Mouse (Mus musculus) midbrain, postnatal 0 days (tissue): ENCODE measurements around the gene Tmem63a. TPM values are rescaled to one million over a fixed set of nuclear protein-coding genes. Genes with fewer than 3 reads are reported as not detected.

Source experiments
- ATAC-seq: fragments of 200-750 bp; cut with Nextera tagmentation; 2 replicates; pipeline ENCODE4 v1.8.0; 2017; ENCODE audit warnings: moderate number of reproducible peaks, mild to moderate bottlenecking, moderate TSS enrichment, moderate library complexity; ENCODE audit not compliant: low FRiP score
- DNase-seq: peaks from one replicate; pipeline ENCODE4 v3.0.0-alpha.2; 2015; ENCODE audit warnings: low spot score
- H3K27ac ChIP-seq: fragments of 300-500 bp; sonication (generic); 2 replicates; pipeline ENCODE4 v1.5.1; 2014; ENCODE audit warnings: low read depth, mild to moderate bottlenecking, low read length, mixed read lengths
- H3K27me3 ChIP-seq: fragments of 300-500 bp; sonication (generic); 2 replicates; pipeline ENCODE4 v1.6.1; 2014; ENCODE audit warnings: low read length, control low read depth, mixed read lengths; ENCODE audit not compliant: insufficient read depth
- H3K36me3 ChIP-seq: fragments of 300-500 bp; sonication (generic); 2 replicates; pipeline ENCODE4 v1.6.1; 2014; ENCODE audit warnings: low read length, control low read depth, mixed read lengths; ENCODE audit not compliant: insufficient read depth
- H3K4me1 ChIP-seq: fragments of 300-500 bp; sonication (generic); 2 replicates; pipeline ENCODE4 v1.6.1; 2014; ENCODE audit warnings: mild to moderate bottlenecking, control low read depth, antibody characterized with exemption, low read length, mixed read lengths; ENCODE audit not compliant: insufficient read depth
- H3K4me2 ChIP-seq: fragments of 300-500 bp; sonication (generic); 2 replicates; pipeline ENCODE4 v1.6.1; 2014; ENCODE audit warnings: low read depth, mild to moderate bottlenecking, low read length, mixed read lengths; ENCODE audit not compliant: poor library complexity, severe bottlenecking
- H3K4me3 ChIP-seq: fragments of 300-500 bp; sonication (generic); 2 replicates; pipeline ENCODE4 v1.5.1; 2014; ENCODE audit warnings: low read depth, mild to moderate bottlenecking, low read length, moderate library complexity
- H3K9ac ChIP-seq: fragments of 300-500 bp; sonication (generic); replicated peaks from 2 replicates; pipeline ENCODE4 v1.6.1; 2014; ENCODE audit warnings: mild to moderate bottlenecking, low read length, moderate library complexity, mixed read lengths; ENCODE audit not compliant: poor library complexity, severe bottlenecking
- H3K9me3 ChIP-seq: fragments of 300-500 bp; sonication (generic); 2 replicates; pipeline ENCODE4 v1.6.1; 2016; ENCODE audit warnings: low read length, control low read depth
- CTCF ChIP-seq: IDR thresholded peaks from 2 replicates; pipeline ENCODE4 v1.5.1; 2016; ENCODE audit warnings: antibody characterized with exemption, mild to moderate bottlenecking
- WGBS: fragments of 180-500 bp; shearing (Covaris S2); extraction: QIAGEN DNeasy Blood & Tissue Kit; methylation state at CpG from one replicate; pipeline ENCODE4 v1.1.7; 2014; 5-methylcytosine and 5-hydroxymethylcytosine counted together
- polyA plus RNA-seq: library from polyadenylated mRNA; unstranded; fragments of >200 nt; fragmentation: Nextera tagmentation; extraction: Ambion mirVana; gene quantifications from 2 replicates; pipeline ENCODE4 v1.2.1, GENCODE M21; 2015
- total RNA-seq: library from RNA; depleted of rRNA; stranded (reverse); fragments of >200 nt; gene quantifications from 2 replicates; pipeline ENCODE4 v1.2.3, GENCODE M21; 2014

Tmem63a gene
- total and polyA plus RNA-seq, 2 experiments from 2014 or later = 1.3 to 6.4 TPM

DNA sequence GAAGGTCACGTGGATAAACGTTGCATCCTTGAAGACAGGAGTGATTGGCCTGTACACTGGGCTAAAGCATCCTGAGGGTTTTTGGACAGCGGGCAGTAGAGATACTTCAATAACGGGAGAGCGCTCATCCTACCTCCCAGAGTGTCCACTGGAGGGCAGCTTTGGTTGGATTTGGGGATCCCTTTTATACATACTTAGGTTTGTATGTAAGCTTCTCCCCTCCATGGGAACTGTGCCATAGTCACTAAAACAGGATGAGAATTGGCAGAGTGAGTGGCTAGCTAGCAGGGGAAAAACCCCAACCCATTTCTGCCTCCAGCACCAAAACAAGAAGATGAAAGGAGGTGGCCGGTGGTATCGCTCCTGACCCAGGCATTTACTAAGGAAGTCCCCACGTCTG, 31.0 kb upstream of the Tmem63a start:
- no peaks in the 10 kb centered on the region for H3K27me3 ChIP-seq
- H3K4me2 ChIP-seq = no peak overlapping the region
- H3K36me3 ChIP-seq = peaks cover 11% of the 10 kb centered on the region
- no peaks in the 10 kb centered on the region for H3K4me1 ChIP-seq
- H3K9ac ChIP-seq = no peak overlapping the region
- no peak overlapping the region for H3K27ac ChIP-seq
- TF ChIP-seq CTCF = peak; percentile 56
- 46% methylated on average over 8 of the region's 8 CpGs for WGBS
- ATAC-seq (no peak), DNase-seq (peak; percentile 54)
- H3K4me3 ChIP-seq = no peak overlapping the region
- H3K9me3 ChIP-seq = no peaks in the 10 kb centered on the region

DNA sequence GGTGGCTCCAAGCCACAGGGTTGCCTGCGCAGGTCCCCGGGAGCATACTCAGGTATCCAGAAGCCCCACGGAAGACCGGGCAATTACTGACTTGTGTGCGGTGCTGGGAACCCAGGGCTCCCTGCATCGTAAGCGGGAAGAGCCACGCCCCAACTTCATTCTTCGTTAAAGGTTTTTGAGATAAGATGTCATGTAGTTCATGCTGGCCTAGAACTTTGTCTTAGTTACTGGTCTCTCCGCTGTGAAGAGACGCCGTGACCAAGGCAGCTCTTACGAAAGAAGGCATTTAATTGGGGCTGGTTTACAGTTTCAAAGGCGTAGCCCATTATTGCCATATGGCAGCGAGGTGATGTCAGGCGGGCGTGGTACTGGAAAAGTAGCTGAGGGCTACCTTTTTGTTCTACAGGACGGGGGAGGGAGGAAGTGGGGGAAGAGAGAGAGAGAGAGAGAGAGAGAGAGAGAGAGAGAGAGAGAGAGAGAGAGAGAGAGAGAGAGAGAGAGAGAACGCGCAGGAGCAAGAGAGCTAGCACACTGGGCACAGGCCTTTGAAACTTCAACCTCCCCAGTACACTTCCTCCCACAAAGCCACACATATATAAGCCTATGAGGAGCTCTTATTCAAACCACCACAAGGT, 30.4 kb upstream of the Tmem63a start:
- no peak for DNase-seq
- H3K4me1 ChIP-seq = no peaks in the 10 kb centered on the region
- no peak for TF ChIP-seq CTCF
- H3K9ac ChIP-seq = no peak overlapping the region
- WGBS = 63% methylated on average over 20 of the region's 20 CpGs
- no peak overlapping the region for H3K4me2 ChIP-seq
- H3K36me3 ChIP-seq = peaks cover 7% of the 10 kb centered on the region
- H3K4me3 ChIP-seq = no peak overlapping the region
- no peak for ATAC-seq
- no peaks in the 10 kb centered on the region for H3K27me3 ChIP-seq
- H3K27ac ChIP-seq = no peak overlapping the region
- no peaks in the 10 kb centered on the region for H3K9me3 ChIP-seq

DNA sequence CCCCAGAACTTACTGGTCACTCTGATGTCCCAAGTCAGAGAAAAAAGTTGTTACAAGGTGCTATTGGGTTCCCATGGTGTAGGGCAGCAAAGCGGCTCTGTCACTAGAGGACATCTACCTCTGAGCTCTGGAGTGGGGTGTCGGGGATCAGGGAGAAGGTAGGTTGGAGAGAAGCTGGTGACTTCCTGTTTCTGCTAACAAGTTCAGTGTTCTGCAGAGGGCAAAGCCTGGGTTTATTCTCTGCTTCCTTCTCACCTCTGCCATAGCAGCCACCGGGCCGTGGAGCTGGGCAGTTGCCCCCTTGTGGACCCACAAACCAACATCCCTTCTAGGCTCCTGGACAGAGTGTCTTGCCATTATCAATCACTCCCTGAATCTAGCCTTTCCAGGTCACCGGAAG, 29.4 kb upstream of the Tmem63a start:
- Histone ChIP-seq H3K27ac (no peak overlapping the region), H3K4me1 (no peaks in the 10 kb centered on the region), H3K4me3 (no peak overlapping the region), H3K9ac (no peak overlapping the region), H3K27me3 (no peaks in the 10 kb centered on the region), H3K4me2 (no peak overlapping the region), H3K36me3 (no peaks in the 10 kb centered on the region; the same call in 1 of the 2 replicates), H3K9me3 (no peaks in the 10 kb centered on the region)
- ATAC-seq (no peak), DNase-seq (no peak)
- TF ChIP-seq CTCF = no peak
- 89% methylated on average over 5 of the region's 5 CpGs for WGBS

DNA sequence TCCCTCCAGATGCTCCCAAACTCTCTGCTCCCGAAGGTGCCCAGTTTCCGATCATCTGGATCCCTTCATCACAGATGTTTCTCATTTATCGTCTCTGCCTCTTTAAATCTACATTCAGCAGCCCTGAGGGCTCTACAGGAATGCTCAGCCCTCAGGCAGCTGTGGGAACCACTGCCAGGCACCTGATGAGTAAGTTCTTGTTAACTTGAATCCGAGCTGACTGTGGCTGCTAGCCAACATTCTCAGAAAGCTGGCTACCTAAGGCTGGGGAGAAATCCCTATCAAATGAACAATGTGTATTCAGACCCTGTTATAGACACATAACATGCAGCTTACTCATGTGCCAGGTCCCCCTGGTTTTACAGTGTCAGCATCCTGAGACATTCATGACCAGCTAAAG, 28.3 kb upstream of the Tmem63a start:
- Histone ChIP-seq H3K36me3 (no peaks in the 10 kb centered on the region), H3K9me3 (no peaks in the 10 kb centered on the region), H3K4me1 (no peaks in the 10 kb centered on the region), H3K27ac (no peak overlapping the region), H3K4me2 (no peak overlapping the region), H3K9ac (no peak overlapping the region), H3K4me3 (no peak overlapping the region), H3K27me3 (no peaks in the 10 kb centered on the region)
- DNase-seq (no peak), ATAC-seq (no peak)
- no peak for TF ChIP-seq CTCF
- WGBS = 56% methylated on average over 4 of the region's 4 CpGs

DNA sequence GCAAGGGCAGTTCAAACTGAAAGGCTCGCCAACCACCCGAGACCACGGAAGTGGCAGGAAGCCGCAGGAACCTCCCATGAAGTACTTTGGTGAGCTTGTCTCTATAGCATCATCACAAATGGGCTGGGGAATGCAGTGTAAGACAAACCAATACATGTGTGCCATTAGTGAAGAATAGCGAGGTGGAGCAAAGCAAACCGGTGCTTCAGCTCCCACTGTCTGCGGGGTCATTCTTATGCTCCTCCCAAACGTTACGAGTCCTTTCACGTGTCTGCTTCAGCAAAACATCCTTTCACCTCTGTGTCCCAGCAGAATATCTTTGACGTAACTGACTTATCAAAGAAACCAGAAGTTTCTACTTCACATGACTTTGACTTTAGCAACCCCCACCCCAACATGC, 25.7 kb upstream of the Tmem63a start:
- WGBS = 89% methylated on average over 11 of the region's 11 CpGs

DNA sequence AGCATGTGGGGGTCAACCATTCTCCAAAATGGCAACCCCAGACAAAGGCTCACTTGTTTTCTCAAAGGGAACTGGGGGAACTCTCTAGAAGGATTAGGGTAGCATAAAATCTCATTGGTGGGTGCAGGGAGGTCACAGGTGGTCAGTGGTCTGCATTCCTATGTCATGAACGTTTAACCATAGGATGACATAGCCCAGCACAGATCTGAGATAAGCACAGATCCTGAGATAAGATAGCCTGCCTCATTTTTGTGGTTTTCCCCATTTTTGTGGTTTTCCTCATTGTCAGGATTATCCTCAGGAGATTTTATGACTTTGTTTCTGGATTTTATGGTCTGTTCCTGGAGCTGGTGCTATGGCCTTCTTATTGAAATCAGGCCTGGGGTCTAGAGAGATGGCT, 25.1 kb upstream of the Tmem63a start:
- 63% methylated on average over 1 of the region's 1 CpGs for WGBS
- Histone ChIP-seq H3K9me3 (no peaks in the 10 kb centered on the region), H3K4me2 (no peak overlapping the region)

More for the DNA sequence above, 25.7 kb upstream of the Tmem63a start:
- Histone ChIP-seq H3K36me3 (no peaks in the 10 kb centered on the region), H3K9me3 (no peaks in the 10 kb centered on the region), H3K27ac (no peak overlapping the region), H3K27me3 (no peaks in the 10 kb centered on the region), H3K4me3 (no peak overlapping the region), H3K4me1 (no peaks in the 10 kb centered on the region), H3K4me2 (no peak overlapping the region), H3K9ac (no peak overlapping the region)
- DNase-seq (no peak), ATAC-seq (no peak)
- TF ChIP-seq CTCF = no peak

More for the DNA sequence above, 25.1 kb upstream of the Tmem63a start:
- TF ChIP-seq CTCF = no peak
- H3K27ac ChIP-seq = no peak overlapping the region
- ATAC-seq (no peak), DNase-seq (no peak)
- H3K4me1 ChIP-seq = no peaks in the 10 kb centered on the region
- H3K9ac ChIP-seq = no peak overlapping the region
- no peaks in the 10 kb centered on the region for H3K36me3 ChIP-seq
- no peak overlapping the region for H3K4me3 ChIP-seq
- H3K27me3 ChIP-seq = no peaks in the 10 kb centered on the region
